Mouse (Mus musculus) heart, postnatal 0 days (tissue): ENCODE data around the gene Gal. TPM values are rescaled to one million over a fixed set of nuclear protein-coding genes. Genes with fewer than 3 reads are reported as not detected.

Experiments
- ATAC-seq: fragments of 200-750 bp; cut with Nextera tagmentation; 2 replicates; pipeline ENCODE4 v1.8.0; 2017; ENCODE audit warnings: low read depth, moderate number of reproducible peaks, moderate library complexity; ENCODE audit not compliant: insufficient read depth
- DNase-seq: peaks from one replicate; pipeline ENCODE4 v3.0.0-alpha.2; 2016; ENCODE audit warnings: low spot score
- H3K27ac ChIP-seq: fragments of 300-500 bp; sonication (generic); 2 replicates; pipeline ENCODE4 v1.5.1; 2014; ENCODE audit warnings: low read depth, mild to moderate bottlenecking
- H3K27me3 ChIP-seq: fragments of 300-500 bp; sonication (generic); 2 replicates; pipeline ENCODE4 v1.6.1; 2014; ENCODE audit warnings: low read length, mixed read lengths; ENCODE audit not compliant: control insufficient read depth, insufficient read depth
- H3K36me3 ChIP-seq: fragments of 300-500 bp; sonication (generic); replicated peaks from 2 replicates; pipeline ENCODE4 v1.6.1; 2014; ENCODE audit warnings: low read length, mixed read lengths; ENCODE audit not compliant: control insufficient read depth, insufficient read depth
- H3K4me1 ChIP-seq: fragments of 300-500 bp; sonication (generic); 2 replicates; pipeline ENCODE4 v1.6.1; 2014; ENCODE audit warnings: antibody characterized with exemption; ENCODE audit not compliant: control insufficient read depth, insufficient read depth
- H3K4me2 ChIP-seq: fragments of 300-500 bp; sonication (generic); 2 replicates; pipeline ENCODE4 v1.6.1; 2014; ENCODE audit warnings: low read depth, mild to moderate bottlenecking, low read length, moderate library complexity
- H3K4me3 ChIP-seq: fragments of 300-500 bp; sonication (generic); 2 replicates; pipeline ENCODE4 v1.5.1; 2014; ENCODE audit warnings: low read depth, low read length
- H3K9ac ChIP-seq: fragments of 300-500 bp; sonication (generic); replicated peaks from 2 replicates; pipeline ENCODE4 v1.6.1; 2014; ENCODE audit warnings: low read depth, low read length, mixed read lengths
- H3K9me3 ChIP-seq: fragments of 300-500 bp; sonication (generic); replicated peaks from 2 replicates; pipeline ENCODE4 v1.6.1; 2016; ENCODE audit warnings: low read length; ENCODE audit not compliant: control insufficient read depth
- CTCF ChIP-seq: IDR thresholded peaks from 2 replicates; pipeline ENCODE4 v1.5.1; 2016; ENCODE audit warnings: antibody characterized with exemption, control low read depth, low read depth
- EP300 ChIP-seq: IDR thresholded peaks from 2 replicates; pipeline ENCODE4 v1.6.1; 2016; ENCODE audit warnings: antibody characterized with exemption, low read depth
- WGBS: fragments of 180-500 bp; shearing (Covaris S2); extraction: QIAGEN DNeasy Blood & Tissue Kit; methylation state at CpG from one replicate; pipeline ENCODE4 v1.1.7; 2014; 5-methylcytosine and 5-hydroxymethylcytosine counted together
- polyA plus RNA-seq: library from polyadenylated mRNA; unstranded; fragments of >200 nt; fragmentation: Nextera tagmentation; extraction: Ambion mirVana; gene quantifications from 2 replicates; pipeline ENCODE4 v1.2.1, GENCODE M21; 2015
- total RNA-seq: library from RNA; depleted of rRNA; stranded (reverse); fragments of >200 nt; gene quantifications from 2 replicates; pipeline ENCODE4 v1.2.3, GENCODE M21; 2014; ENCODE audit warnings: low replicate concordance; rRNA removed

The Gal gene
- total and polyA plus RNA-seq, 2 experiments from 2014 or later, result 2.4 TPM; not detected in 1

DNA sequence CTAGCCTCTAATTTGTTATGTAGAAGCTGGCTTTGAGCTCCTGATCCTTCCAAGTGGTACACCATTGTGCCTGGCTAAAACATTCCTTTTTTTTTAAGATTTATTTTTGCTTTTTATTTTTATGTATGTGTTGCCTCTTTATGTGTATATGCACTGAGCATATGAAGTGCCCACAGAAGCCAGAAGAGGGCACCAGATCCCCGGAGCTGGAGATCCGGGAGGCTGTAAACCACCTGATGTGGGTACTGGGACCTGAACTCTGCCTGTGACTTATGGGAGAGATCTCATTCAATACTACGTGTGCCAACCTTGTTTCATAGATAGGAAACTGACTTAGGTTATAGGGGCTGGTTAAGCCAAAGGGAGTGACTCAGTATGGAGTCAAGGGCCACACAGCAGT is 46.1 kb downstream of the Gal start:
- no peak for DNase-seq
- no peak for ATAC-seq
- Histone ChIP-seq H3K9ac (no peak overlapping the region), H3K36me3 (peaks cover 97% of the 10 kb centered on the region), H3K27me3 (no peaks in the 10 kb centered on the region), H3K9me3 (0 out of 2 replicates have a peak, but pooled peaks cover 4% of the 10 kb centered on the region), H3K4me1 (no peaks in the 10 kb centered on the region), H3K4me3 (no peak overlapping the region), H3K4me2 (no peak overlapping the region), H3K27ac (no peak overlapping the region)
- no peak for TF ChIP-seq EP300
- TF ChIP-seq CTCF, result no peak
- WGBS, result 89% methylated on average over 3 of the region's 3 CpGs

- no peaks in the 10 kb centered on the region for H3K4me1 ChIP-seq
- no peaks in the 10 kb centered on the region for H3K27me3 ChIP-seq
- H3K9ac ChIP-seq, result no peak overlapping the region
- H3K4me3 ChIP-seq, result no peak overlapping the region
- H3K36me3 ChIP-seq, result peaks cover 94% of the 10 kb centered on the region
- no peak for ATAC-seq
- WGBS, result 97% methylated on average over 3 of the region's 3 CpGs
- TF ChIP-seq CTCF (no peak), EP300 (no peak)
- H3K4me2 ChIP-seq, result no peak overlapping the region
- DNase-seq, result no peak
- no peak overlapping the region for H3K27ac ChIP-seq
- H3K9me3 ChIP-seq, result 0 out of 2 replicates have a peak, but pooled peaks cover 4% of the 10 kb centered on the region
Measured at GRCm38 (mm10) chr19:3365089-3365488, 49.3 kb downstream of the Gal start.

DNA sequence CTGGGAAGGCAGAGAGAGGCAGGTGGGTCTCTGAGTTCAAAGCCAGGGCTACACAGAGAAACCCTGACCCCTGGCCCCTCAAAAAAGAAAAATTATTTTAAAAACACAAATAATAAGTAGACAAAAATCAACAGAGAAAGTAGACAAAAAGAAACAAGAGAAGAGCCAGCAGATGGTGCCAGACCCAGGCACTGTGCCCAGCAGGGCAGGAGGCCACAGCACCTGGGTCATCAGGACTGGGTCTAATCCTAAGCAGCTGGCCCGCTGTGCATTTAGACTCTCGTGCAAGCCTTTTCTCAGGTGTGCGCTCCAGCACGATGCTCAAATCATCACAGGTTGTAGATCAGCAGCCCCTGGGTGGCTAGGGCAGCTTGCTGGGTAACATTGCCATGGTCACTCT is 50.8 kb downstream of the Gal start:
- H3K4me3 ChIP-seq, result no peak overlapping the region
- TF ChIP-seq CTCF (no peak), EP300 (no peak)
- no peaks in the 10 kb centered on the region for H3K27me3 ChIP-seq
- peaks cover 90% of the 10 kb centered on the region for H3K36me3 ChIP-seq
- no peak overlapping the region for H3K27ac ChIP-seq
- WGBS, result 89% methylated on average over 4 of the region's 4 CpGs
- ATAC-seq, result no peak
- DNase-seq, result no peak
- H3K4me2 ChIP-seq, result no peak overlapping the region
- H3K4me1 ChIP-seq, result no peaks in the 10 kb centered on the region
- H3K9ac ChIP-seq, result no peak overlapping the region
- 0 out of 2 replicates have a peak, but pooled peaks cover 4% of the 10 kb centered on the region for H3K9me3 ChIP-seq

Other genes with a start within 250 kb of the Gal start
- 54.9 and 65.9 TPM in 2 replicates for gene Mrpl21, start 131.6 kb downstream of the Gal start, total RNA-seq
- 105 and 113 TPM in 2 replicates for gene Mrpl21, start 131.6 kb downstream of the Gal start, polyA plus RNA-seq
- gene Ighmbp2, start 131.5 kb downstream of the Gal start, total RNA-seq, result 4.5 and 5.2 TPM in 2 replicates
- 3.1 and 3.7 TPM in 2 replicates for gene Ighmbp2, start 131.5 kb downstream of the Gal start, polyA plus RNA-seq
- gene Cpt1a, start 92.2 kb downstream of the Gal start, total RNA-seq, result 43.6 and 79.4 TPM in 2 replicates
- 43.9 and 49.8 TPM in 2 replicates for gene Cpt1a, start 92.2 kb downstream of the Gal start, polyA plus RNA-seq
- gene Tesmin, start 25.7 kb downstream of the Gal start, total RNA-seq, result 1.2 and 2.9 TPM in 2 replicates
- gene Tesmin, start 25.7 kb downstream of the Gal start, polyA plus RNA-seq, result 1.1 and 1.3 TPM in 2 replicates
- 58.8 and 90.6 TPM in 2 replicates for gene Ppp6r3, start 161.2 kb upstream of the Gal start, total RNA-seq
- gene Ppp6r3, start 161.2 kb upstream of the Gal start, polyA plus RNA-seq, result 31.1 and 32.4 TPM in 2 replicates